Mouse (Mus musculus) erythroblast, embryonic 14.5 days (primary cell): ENCODE results near the gene Klf12. TPM values are rescaled to one million over a fixed set of nuclear protein-coding genes. Genes with fewer than 3 reads are reported as not detected.

Source experiments
- H3K27me3 ChIP-seq: 2 replicates; pipeline ENCODE4 v1.6.1; 2012; ENCODE audit warnings: inconsistent platforms; ENCODE audit not compliant: control insufficient read depth
- H3K36me3 ChIP-seq: 2 replicates; pipeline ENCODE4 v1.6.1; 2012; ENCODE audit warnings: mild to moderate bottlenecking, inconsistent platforms; ENCODE audit not compliant: control insufficient read depth
- H3K4me1 ChIP-seq: 2 replicates; pipeline ENCODE4 v1.6.1; 2012; ENCODE audit warnings: inconsistent platforms; ENCODE audit not compliant: control insufficient read depth
- H3K4me3 ChIP-seq: replicated peaks from 2 replicates; pipeline ENCODE3; 2012; ENCODE audit warnings: moderate library complexity, mild to moderate bottlenecking, inconsistent platforms
- H3K9me3 ChIP-seq: 2 replicates; pipeline ENCODE4 v1.6.1; 2012; ENCODE audit warnings: low read length, inconsistent platforms, mixed read lengths; ENCODE audit not compliant: control insufficient read depth
- GATA1 ChIP-seq: IDR thresholded peaks from 2 replicates; pipeline ENCODE4 v1.6.1; 2012; ENCODE audit warnings: low read length, inconsistent platforms, mixed read lengths
- TAL1 ChIP-seq: IDR thresholded peaks from 3 replicates; pipeline ENCODE4 v1.6.1; 2012; ENCODE audit warnings: low read length, inconsistent platforms, mixed read lengths
- polyA plus RNA-seq: library from polyadenylated mRNA; stranded (reverse); fragments of >175 nt; gene quantifications from 2 replicates; pipeline ENCODE4 v1.2.3, GENCODE M21; 2012

Klf12 gene
- polyA plus RNA-seq, 1 experiment, result not detected

- no peak overlapping the region for H3K4me3 ChIP-seq
- H3K9me3 ChIP-seq, result no peaks in the 10 kb centered on the region
- no peaks in the 10 kb centered on the region for H3K36me3 ChIP-seq
- no peaks in the 10 kb centered on the region for H3K27me3 ChIP-seq
- no peak for TF ChIP-seq GATA1
- TF ChIP-seq TAL1, result no peak
- H3K4me1 ChIP-seq, result no peaks in the 10 kb centered on the region
These were observed 187.0 kb downstream of the Klf12 start for GRCm38 (mm10) chr14:100097208-100098189.

- H3K27me3 ChIP-seq, result no peaks in the 10 kb centered on the region
- TF ChIP-seq TAL1 (no peak), GATA1 (no peak)
- H3K9me3 ChIP-seq, result no peaks in the 10 kb centered on the region
- no peaks in the 10 kb centered on the region for H3K36me3 ChIP-seq
- no peaks in the 10 kb centered on the region for H3K4me1 ChIP-seq
- H3K4me3 ChIP-seq, result no peak overlapping the region
These were observed 188.7 kb downstream of the Klf12 start for GRCm38 (mm10) chr14:100095730-100096129.

- Histone ChIP-seq H3K4me1 (no peaks in the 10 kb centered on the region), H3K36me3 (no peaks in the 10 kb centered on the region), H3K27me3 (no peaks in the 10 kb centered on the region), H3K4me3 (no peak overlapping the region), H3K9me3 (no peaks in the 10 kb centered on the region)
- TF ChIP-seq TAL1 (no peak), GATA1 (no peak)
These were observed 194.0 kb downstream of the Klf12 start for GRCm38 (mm10) chr14:100090517-100090916.

GRCm38 (mm10) chr14:100079620-100080019, 204.9 kb downstream of the Klf12 start:
- H3K27me3 ChIP-seq, result no peaks in the 10 kb centered on the region
- H3K9me3 ChIP-seq, result no peaks in the 10 kb centered on the region; the same call in 1 of the 2 replicates
- H3K36me3 ChIP-seq, result no peaks in the 10 kb centered on the region
- H3K4me1 ChIP-seq, result no peaks in the 10 kb centered on the region
- TF ChIP-seq TAL1 (no peak), GATA1 (no peak)
- no peak overlapping the region for H3K4me3 ChIP-seq

- H3K36me3 ChIP-seq, result no peaks in the 10 kb centered on the region
- H3K9me3 ChIP-seq, result peaks cover 4% of the 10 kb centered on the region
These were observed 211.9 kb downstream of the Klf12 start for GRCm38 (mm10) chr14:100072431-100073195.

GRCm38 (mm10) chr14:100069543-100070090, 214.9 kb downstream of the Klf12 start:
- no peaks in the 10 kb centered on the region for H3K27me3 ChIP-seq
- TF ChIP-seq TAL1 (no peak), GATA1 (no peak)
- no peaks in the 10 kb centered on the region for H3K36me3 ChIP-seq
- H3K9me3 ChIP-seq, result peaks cover 4% of the 10 kb centered on the region
- H3K4me3 ChIP-seq, result no peak overlapping the region
- H3K4me1 ChIP-seq, result no peaks in the 10 kb centered on the region

More at GRCm38 (mm10) chr14:100072431-100073195, 211.9 kb downstream of the Klf12 start:
- Histone ChIP-seq H3K4me1 (no peaks in the 10 kb centered on the region), H3K27me3 (no peaks in the 10 kb centered on the region), H3K4me3 (no peak overlapping the region)
- TF ChIP-seq GATA1 (no peak), TAL1 (no peak)

- no peaks in the 10 kb centered on the region for H3K4me1 ChIP-seq
- H3K27me3 ChIP-seq, result no peaks in the 10 kb centered on the region
- H3K4me3 ChIP-seq, result no peak overlapping the region
- TF ChIP-seq GATA1, result no peak
- TF ChIP-seq TAL1, result no peak
- no peaks in the 10 kb centered on the region for H3K36me3 ChIP-seq
- H3K9me3 ChIP-seq, result peaks cover 4% of the 10 kb centered on the region
These were observed 215.8 kb downstream of the Klf12 start for GRCm38 (mm10) chr14:100068715-100069114.

GRCm38 (mm10) chr14:100062516-100062915, 222.0 kb downstream of the Klf12 start:
- Histone ChIP-seq H3K4me3 (no peak overlapping the region), H3K27me3 (no peaks in the 10 kb centered on the region), H3K9me3 (no peaks in the 10 kb centered on the region), H3K4me1 (no peaks in the 10 kb centered on the region), H3K36me3 (no peaks in the 10 kb centered on the region)
- no peak for TF ChIP-seq TAL1
- no peak for TF ChIP-seq GATA1

GRCm38 (mm10) chr14:100054150-100054549, 230.3 kb downstream of the Klf12 start:
- no peaks in the 10 kb centered on the region for H3K4me1 ChIP-seq
- H3K36me3 ChIP-seq, result no peaks in the 10 kb centered on the region
- H3K4me3 ChIP-seq, result no peak overlapping the region
- peaks cover 8% of the 10 kb centered on the region for H3K9me3 ChIP-seq
- H3K27me3 ChIP-seq, result no peaks in the 10 kb centered on the region
- TF ChIP-seq GATA1 (no peak), TAL1 (no peak)
